Mouse (Mus musculus): ENCODE measurements around the gene Ccnd2. TPM values are rescaled to one million over a fixed set of nuclear protein-coding genes. Genes with fewer than 3 reads are reported as not detected.
A peak's percentile ranks its signal among the peaks of the same experiment; 100 is the strongest.

Gene Ccnd2
- total and polyA plus RNA-seq, 3 experiments = 67.3 to 407 (median 198) TPM

DNA sequence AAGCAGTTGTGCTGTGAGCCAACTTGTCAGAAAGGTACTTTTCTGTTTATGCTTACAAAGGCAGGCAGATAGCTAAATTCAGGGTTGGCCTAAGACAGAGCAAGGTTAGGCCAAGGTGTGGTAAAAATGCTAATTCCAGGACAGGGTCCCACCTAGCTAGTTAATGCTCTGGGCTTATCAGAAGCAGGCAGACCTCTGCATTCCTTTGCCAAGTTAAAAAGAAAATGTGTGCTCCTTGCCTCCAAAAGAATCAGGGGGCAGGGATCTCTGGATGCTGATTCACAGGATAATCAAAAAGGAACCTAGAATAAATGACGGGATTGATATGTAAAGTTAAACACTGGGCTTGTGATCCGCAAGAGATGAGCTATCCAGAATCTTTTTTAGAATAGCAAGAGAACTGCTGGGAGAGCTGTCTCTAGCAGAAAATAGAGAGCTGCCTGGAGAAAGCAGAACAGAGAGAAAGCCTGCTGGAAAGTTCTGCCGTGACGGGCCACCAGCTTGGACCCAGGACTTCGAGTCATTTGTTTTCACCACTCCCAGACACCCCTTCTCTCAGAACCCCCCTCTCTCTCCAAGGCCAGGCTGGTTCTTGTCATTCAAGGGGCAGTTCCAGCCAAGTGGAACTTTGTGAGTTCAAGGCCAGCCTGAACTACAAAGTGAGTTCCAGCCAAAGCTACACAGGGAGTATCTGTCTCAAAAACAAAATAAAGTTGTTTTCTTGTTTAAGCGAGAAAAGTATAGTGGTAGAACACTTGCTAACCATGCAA is 48.3 kb downstream of the Ccnd2 start:
- peaks cover 0 to 2% of the 10 kb centered on the region in 2 experiments; a peak in 2 of 4 replicates for H3K4me1 ChIP-seq (ENCODE audit: control insufficient read depth in 1 of 2, insufficient read depth in 2 of 2, low read length in 2 of 2)
- no peaks in the 10 kb centered on the region for H3K9me3 ChIP-seq (replicated peaks; ENCODE audit: insufficient read depth, low read length)
- no peak for DNase-seq (ENCODE audit: low read depth, low spot score)
- H3K27ac ChIP-seq (ENCODE audit: control insufficient read depth, low read depth, low read length) = no peak overlapping the region
- no peak for TF ChIP-seq RCOR1 (IDR thresholded peaks at IDR 0.05; ENCODE audit: low read depth, low read length)
- TF ChIP-seq MAZ (IDR thresholded peaks at IDR 0.05; ENCODE audit: low read depth, low read length) = no peak
- TF ChIP-seq ZNF384 (IDR thresholded peaks at IDR 0.05; ENCODE audit: low read depth, low read length) = no peak
- no peak for TF ChIP-seq HCFC1 (IDR thresholded peaks at IDR 0.05; ENCODE audit: low read depth, low read length)
- no peak for TF ChIP-seq MAFK (IDR thresholded peaks at IDR 0.05; ENCODE audit: borderline replicate concordance, low read depth, low read length)
- no peak for TF ChIP-seq TAL1 (IDR thresholded peaks at IDR 0.05; ENCODE audit: low read length)
- TF ChIP-seq MAX (IDR thresholded peaks at IDR 0.05; ENCODE audit: low read length) = no peak
- TF ChIP-seq RAD21 (IDR thresholded peaks at IDR 0.05; ENCODE audit: low read depth, low read length) = no peak
- no peak for TF ChIP-seq UBTF (IDR thresholded peaks at IDR 0.05; ENCODE audit: borderline replicate concordance, insufficient read depth, low read depth, low read length)
- TF ChIP-seq MYC (IDR thresholded peaks at IDR 0.05; ENCODE audit: low read depth, low read length) = no peak
- TF ChIP-seq SMC3 (IDR thresholded peaks at IDR 0.05; ENCODE audit: low read depth, low read length) = no peak
- no peak for TF ChIP-seq CHD2 (IDR thresholded peaks at IDR 0.05; ENCODE audit: low read length)
- TF ChIP-seq ELF1 (IDR thresholded peaks at IDR 0.05; ENCODE audit: low read depth, low read length) = no peak
- TF ChIP-seq ZMIZ1 (IDR thresholded peaks at IDR 0.05; ENCODE audit: low read depth, low read length) = no peak
- no peak for TF ChIP-seq ZKSCAN1 (IDR thresholded peaks at IDR 0.05; ENCODE audit: low read depth, low read length)
- TF ChIP-seq CHD1 (IDR thresholded peaks at IDR 0.05; ENCODE audit: low read depth, low read length) = no peak
- H3K27me3 ChIP-seq (ENCODE audit: control insufficient read depth in 1 of 2, insufficient read depth in 2 of 2, low read length in 2 of 2) = no peaks in the 10 kb centered on the region
- H3K9ac ChIP-seq (ENCODE audit: control insufficient read depth, low read depth, low read length, poor library complexity, severe bottlenecking) = no peak overlapping the region
- no peaks in the 10 kb centered on the region for H3K79me2 ChIP-seq (ENCODE audit: control insufficient read depth, insufficient read depth, low read length, poor library complexity)
- no peaks in the 10 kb centered on the region for H3K36me3 ChIP-seq (ENCODE audit: control insufficient read depth in 1 of 2, insufficient read depth in 2 of 2, low read length in 2 of 2)
- no peak overlapping the region for H3K4me3 ChIP-seq (ENCODE audit: control insufficient read depth in 1 of 2, insufficient read depth in 1 of 2, low read depth in 2 of 2, low read length in 2 of 2)

DNA sequence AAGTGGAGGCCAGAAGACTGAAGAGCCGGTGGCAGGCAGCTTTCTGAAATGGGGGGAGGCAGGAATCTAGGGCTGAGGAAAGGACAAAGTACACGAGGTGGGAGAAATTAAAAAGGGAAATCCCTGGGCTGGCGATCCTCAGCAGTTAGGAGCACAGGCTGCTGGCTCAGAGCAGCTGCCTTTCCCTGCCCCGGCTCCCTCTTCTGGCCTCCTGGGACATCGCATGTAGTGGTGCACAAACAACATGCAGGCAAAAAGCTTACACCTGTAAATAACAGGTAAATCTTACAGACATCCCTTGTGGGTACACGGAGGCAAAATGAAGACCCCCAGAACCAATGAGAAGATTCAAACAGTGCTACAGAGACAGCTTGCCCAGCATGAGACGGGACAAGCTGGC is 57.4 kb downstream of the Ccnd2 start:
- no peak for TF ChIP-seq ZKSCAN1 (IDR thresholded peaks at IDR 0.05; ENCODE audit: low read depth, low read length)
- TF ChIP-seq EP300 (IDR thresholded peaks at IDR 0.05; ENCODE audit: low read depth in 1 of 2, low read length in 2 of 2) = no peak
- no peak for TF ChIP-seq GATA1 (IDR thresholded peaks at IDR 0.05; ENCODE audit: low read depth, low read length)
- peak; percentile 37 to 67 (median 56) for TF ChIP-seq CTCF (IDR thresholded peaks at IDR 0.05 in 2 of 3, conservative IDR thresholded peaks at IDR 0.05 in 1 of 3; ENCODE audit: control insufficient read depth in 1 of 3, insufficient read depth in 1 of 3, low read depth in 2 of 3, low read length in 3 of 3, poor library complexity in 1 of 3, severe bottlenecking in 1 of 3)
- peak; percentile 56 for TF ChIP-seq SMC3 (IDR thresholded peaks at IDR 0.05; ENCODE audit: low read depth, low read length)
- TF ChIP-seq RAD21 (IDR thresholded peaks at IDR 0.05; ENCODE audit: low read depth, low read length) = peak; percentile 23
- Histone ChIP-seq H3K27ac (ENCODE audit: control insufficient read depth, low read depth, low read length) (no peak overlapping the region), H3K9me3 (replicated peaks; ENCODE audit: insufficient read depth, low read length) (no peaks in the 10 kb centered on the region), H3K27me3 (ENCODE audit: control insufficient read depth in 1 of 2, insufficient read depth in 2 of 2, low read length in 2 of 2) (no peaks in the 10 kb centered on the region), H3K79me2 (ENCODE audit: control insufficient read depth, insufficient read depth, low read length, poor library complexity) (no peaks in the 10 kb centered on the region), H3K4me1 (ENCODE audit: control insufficient read depth in 1 of 2, insufficient read depth in 2 of 2, low read length in 2 of 2) (no peaks in the 10 kb centered on the region), H3K36me3 (ENCODE audit: control insufficient read depth in 1 of 2, insufficient read depth in 2 of 2, low read length in 2 of 2) (no peaks in the 10 kb centered on the region), H3K9ac (ENCODE audit: control insufficient read depth, low read depth, low read length, poor library complexity, severe bottlenecking) (no peak overlapping the region), H3K4me3 (ENCODE audit: control insufficient read depth in 1 of 2, insufficient read depth in 1 of 2, low read depth in 2 of 2, low read length in 2 of 2) (no peak overlapping the region)
- peak; percentile 30 for DNase-seq (ENCODE audit: low read depth, low spot score)

Measured in MEL (cell line).